Mouse (Mus musculus) CH12.LX (cell line): ENCODE measurements around the gene Car14. TPM values are rescaled to one million over a fixed set of nuclear protein-coding genes. Genes with fewer than 3 reads are reported as not detected.
A peak's percentile ranks its signal among the peaks of the same experiment; 100 is the strongest.
"Not testable (repeated sequence)": the region's sequence is repeated elsewhere in the genome, so short reads cannot be mapped to it uniquely, and the experiment has no call there.

ENCODE experiments used
- DNase-seq: peaks from one replicate; pipeline ENCODE4 v3.0.0-alpha.2; 2013; ENCODE audit errors: extremely low read depth
- H3K27ac ChIP-seq: 2 replicates; pipeline ENCODE4 v1.5.1; 2012; ENCODE audit warnings: low read depth, mild to moderate bottlenecking, control low read depth, moderate library complexity; ENCODE audit not compliant: insufficient read depth
- H3K27me3 ChIP-seq: replicated peaks from 2 replicates; pipeline ENCODE3; 2012; ENCODE audit warnings: inconsistent platforms
- H3K36me3 ChIP-seq, 2 experiments: replicated peaks in 1 of 2; 2 replicates each; pipeline versions ENCODE3 to v1.6.1; 2012; ENCODE audit warnings: inconsistent platforms in 1 of 2, low read length in 1 of 2, mild to moderate bottlenecking in 1 of 2, mixed read lengths in 1 of 2, moderate library complexity in 1 of 2; ENCODE audit not compliant: control insufficient read depth in 1 of 2, insufficient read depth in 1 of 2
- H3K4me1 ChIP-seq, 2 experiments: 2 replicates each; pipeline ENCODE4 v1.6.1; 2012; ENCODE audit warnings: inconsistent platforms in 1 of 2, moderate library complexity in 1 of 2; ENCODE audit not compliant: insufficient read depth in 2 of 2, control insufficient read depth in 1 of 2
- H3K4me2 ChIP-seq: 2 replicates; pipeline ENCODE4 v1.6.1; 2012; ENCODE audit warnings: low read depth, mild to moderate bottlenecking, control low read depth; ENCODE audit not compliant: poor library complexity, insufficient read depth, severe bottlenecking
- H3K4me3 ChIP-seq, 3 experiments: fragments of 150-350 bp in 1 of 3; sonication (generic) in 1 of 3; replicated peaks in 1 of 3; 2 replicates each; pipeline versions ENCODE3 to v1.5.1; 2011 to 2012; ENCODE audit warnings: low read depth in 2 of 3, low read length in 2 of 3, mild to moderate bottlenecking in 2 of 3, moderate library complexity in 2 of 3, control low read depth in 1 of 3, improper control_type of control experiment in 1 of 3, inconsistent platforms in 1 of 3, mixed read lengths in 1 of 3; ENCODE audit not compliant: poor library complexity in 1 of 3
- H3K79me2 ChIP-seq: replicated peaks from 2 replicates; pipeline ENCODE4 v1.6.1; 2012; ENCODE audit warnings: mild to moderate bottlenecking, moderate library complexity; ENCODE audit not compliant: control insufficient read depth, poor library complexity, insufficient read depth, severe bottlenecking; ENCODE audit errors: extremely low read depth
- H3K9ac ChIP-seq: 2 replicates; pipeline ENCODE4 v1.6.1; 2012; ENCODE audit warnings: low read depth, mild to moderate bottlenecking, control low read depth, moderate library complexity; ENCODE audit not compliant: insufficient read depth
- H3K9me3 ChIP-seq: replicated peaks from 2 replicates; pipeline ENCODE3; 2012; ENCODE audit warnings: low read length, inconsistent platforms, mixed read lengths
- BHLHE40 ChIP-seq: IDR thresholded peaks from 2 replicates; pipeline ENCODE4 v1.6.1; 2011; ENCODE audit warnings: mild to moderate bottlenecking, low read depth, low read length, improper control_type of control experiment
- CHD1 ChIP-seq: IDR thresholded peaks from 2 replicates; pipeline ENCODE4 v1.6.1; 2012; ENCODE audit warnings: low read depth, low read length, improper control_type of control experiment, inconsistent platforms
- CHD2 ChIP-seq: IDR thresholded peaks from 2 replicates; pipeline ENCODE4 v1.6.1; 2011; ENCODE audit warnings: low read length, improper control_type of control experiment
- E2F4 ChIP-seq: IDR thresholded peaks from 2 replicates; pipeline ENCODE4 v1.6.1; 2011; ENCODE audit warnings: low read depth, low read length, improper control_type of control experiment; ENCODE audit not compliant: insufficient replicate concordance
- ELF1 ChIP-seq: IDR thresholded peaks from 2 replicates; pipeline ENCODE4 v1.6.1; 2014; ENCODE audit warnings: low read depth, mild to moderate bottlenecking, inconsistent platforms, low read length, improper control_type of control experiment
- ETS1 ChIP-seq: conservative IDR thresholded peaks from 2 replicates; pipeline ENCODE4 v1.6.1; 2012; ENCODE audit warnings: low read depth, mild to moderate bottlenecking, inconsistent platforms, low read length, improper control_type of control experiment, moderate library complexity
- GABPA ChIP-seq: IDR thresholded peaks from 2 replicates; pipeline ENCODE4 v1.6.1; 2012; ENCODE audit warnings: low read depth, low read length, improper control_type of control experiment, inconsistent platforms; ENCODE audit not compliant: insufficient replicate concordance
- HCFC1 ChIP-seq: IDR thresholded peaks from 2 replicates; pipeline ENCODE4 v1.6.1; 2012; ENCODE audit warnings: low read depth, mild to moderate bottlenecking, inconsistent platforms, low read length, improper control_type of control experiment
- IRF4 ChIP-seq: IDR thresholded peaks from 2 replicates; pipeline ENCODE4 v1.6.1; 2014; ENCODE audit warnings: low read depth, mild to moderate bottlenecking, inconsistent platforms, low read length, improper control_type of control experiment
- JUN ChIP-seq: IDR thresholded peaks from 2 replicates; pipeline ENCODE4 v1.6.1; 2011; ENCODE audit warnings: low read depth, mild to moderate bottlenecking, low read length, improper control_type of control experiment, moderate library complexity; ENCODE audit not compliant: insufficient read depth
- KAT2A ChIP-seq: IDR thresholded peaks from 2 replicates; pipeline ENCODE4 v1.6.1; 2012; ENCODE audit warnings: low read length, improper control_type of control experiment, inconsistent platforms; ENCODE audit not compliant: insufficient replicate concordance
- MAFK ChIP-seq: IDR thresholded peaks from 2 replicates; pipeline ENCODE4 v1.6.1; 2011; ENCODE audit warnings: low read length, improper control_type of control experiment; ENCODE audit not compliant: insufficient replicate concordance
- MAX ChIP-seq: IDR thresholded peaks from 2 replicates; pipeline ENCODE4 v1.6.1; 2011; ENCODE audit warnings: low read length, improper control_type of control experiment
- MAZ ChIP-seq: IDR thresholded peaks from 2 replicates; pipeline ENCODE4 v1.6.1; 2012; ENCODE audit warnings: low read depth, mild to moderate bottlenecking, inconsistent platforms, low read length, improper control_type of control experiment, moderate library complexity
- MYC ChIP-seq: IDR thresholded peaks from 2 replicates; pipeline ENCODE4 v1.6.1; 2011; ENCODE audit warnings: low read depth, mild to moderate bottlenecking, improper control_type of control experiment, low read length
- NELFE ChIP-seq: IDR thresholded peaks from 2 replicates; pipeline ENCODE4 v1.6.1; 2011; ENCODE audit warnings: low read depth, low read length, improper control_type of control experiment
- NRF1 ChIP-seq: IDR thresholded peaks from 2 replicates; pipeline ENCODE4 v1.6.1; 2014; ENCODE audit warnings: low read depth, mild to moderate bottlenecking, inconsistent platforms, low read length, improper control_type of control experiment, moderate library complexity
- POLR2A ChIP-seq: IDR thresholded peaks from 2 replicates; pipeline ENCODE4 v1.6.1; 2011; ENCODE audit warnings: low read depth, mild to moderate bottlenecking, improper control_type of control experiment, low read length
- RAD21 ChIP-seq: IDR thresholded peaks from 2 replicates; pipeline ENCODE4 v1.6.1; 2011; ENCODE audit warnings: low read depth, mild to moderate bottlenecking, low read length, improper control_type of control experiment, moderate library complexity
- RCOR1 ChIP-seq: conservative IDR thresholded peaks from 2 replicates; pipeline ENCODE4 v1.6.1; 2012; ENCODE audit warnings: low read depth, mild to moderate bottlenecking, inconsistent platforms, low read length, improper control_type of control experiment
- SIN3A ChIP-seq: IDR thresholded peaks from 2 replicates; pipeline ENCODE4 v1.6.1; 2012; ENCODE audit warnings: low read length, improper control_type of control experiment, inconsistent platforms
- SMC3 ChIP-seq: IDR thresholded peaks from 2 replicates; pipeline ENCODE4 v1.6.1; 2011; ENCODE audit warnings: low read depth, low read length, improper control_type of control experiment
- TCF12 ChIP-seq: IDR thresholded peaks from 2 replicates; pipeline ENCODE4 v1.6.1; 2014; ENCODE audit warnings: low read depth, mild to moderate bottlenecking, inconsistent platforms, low read length, improper control_type of control experiment
- UBTF ChIP-seq: IDR thresholded peaks from 2 replicates; pipeline ENCODE4 v1.6.1; 2012; ENCODE audit warnings: low read depth, mild to moderate bottlenecking, inconsistent platforms, low read length, improper control_type of control experiment, moderate library complexity
- USF1 ChIP-seq: IDR thresholded peaks from 2 replicates; pipeline ENCODE4 v1.6.1; 2014; ENCODE audit warnings: low read depth, mild to moderate bottlenecking, inconsistent platforms, low read length, improper control_type of control experiment
- USF2 ChIP-seq: conservative IDR thresholded peaks from 2 replicates; pipeline ENCODE4 v1.6.1; 2011; ENCODE audit warnings: low read depth, low read length, improper control_type of control experiment
- ZC3H11A ChIP-seq: IDR thresholded peaks from 2 replicates; pipeline ENCODE4 v1.6.1; 2012; ENCODE audit warnings: low read depth, mild to moderate bottlenecking, inconsistent platforms, low read length, improper control_type of control experiment
- ZKSCAN1 ChIP-seq: IDR thresholded peaks from 2 replicates; pipeline ENCODE4 v1.6.1; 2012; ENCODE audit warnings: low read depth, inconsistent platforms, low read length, improper control_type of control experiment, borderline replicate concordance
- ZMIZ1 ChIP-seq: IDR thresholded peaks from 2 replicates; pipeline ENCODE4 v1.6.1; 2012; ENCODE audit warnings: low read depth, mild to moderate bottlenecking, inconsistent platforms, low read length, improper control_type of control experiment
- ZNF384 ChIP-seq: IDR thresholded peaks from 2 replicates; pipeline ENCODE4 v1.6.1; 2012; ENCODE audit warnings: low read depth, low read length, improper control_type of control experiment, inconsistent platforms
- dilution Hi-C: fragments of 300-500 bp; cut with MboI; formaldehyde crosslinking; loops from 2 replicates; pipeline ENCODE4 v1.14.3; 2020; ENCODE audit warnings: low sequenced_read_pairs; ENCODE audit not compliant: extremely low pct_unique_long_range_greater_than_20kb, extremely low pct_ligation_motif_present
- in situ Hi-C: fragments of 300-500 bp; cut with MboI; formaldehyde crosslinking; loops from 3 replicates; pipeline ENCODE4 v1.14.3; 2019; ENCODE audit warnings: low sequenced_read_pairs, low pct_ligation_motif_present, low pct_unique_long_range_greater_than_20kb, mixed read lengths
- polyA plus RNA-seq: library from polyadenylated mRNA; unstranded; fragments of >175 nt; gene quantifications from 2 replicates; pipeline ENCODE4 v1.2.1, GENCODE M21; 2012; ENCODE audit warnings: low read depth; ENCODE audit not compliant: insufficient read length
- total RNA-seq, 2 experiments: library from RNA; depleted of rRNA; stranded (reverse); fragments of 300-350 nt in 1 of 2; fragments of >200 nt in 1 of 2; gene quantifications; 2 replicates each; pipeline ENCODE4 v1.2.3; 2012 to 2014

Car14 gene
- total and polyA plus RNA-seq, 3 experiments: 0.13 to 0.36 TPM; not detected in 1

GRCm38 (mm10) chr3:95951566-95951965 lies 47.1 kb upstream of the Car14 start:
- H3K27me3 ChIP-seq, DNase-seq, H3K9me3 ChIP-seq, in situ Hi-C loops, H3K79me2 ChIP-seq, dilution Hi-C loops: not testable (repeated sequence)
- peak overlapping the region; percentile 52; the same call in 1 of the 2 replicates for H3K4me2 ChIP-seq
- H3K27ac ChIP-seq: peak overlapping the region; percentile 90
- peaks cover 3 to 19% of the 10 kb centered on the region in 2 experiments for H3K36me3 ChIP-seq
- H3K4me3 ChIP-seq: peak overlapping the region; percentile 49 to 60 (median 58)
- peak overlapping the region; percentile 86 for H3K9ac ChIP-seq
- peaks cover 16 to 53% of the 10 kb centered on the region in 2 experiments; a peak in 3 of 4 replicates for H3K4me1 ChIP-seq

- peak; percentile 96 for DNase-seq
- peak overlapping the region; percentile 90 for H3K27ac ChIP-seq
- no peaks in the 10 kb centered on the region for H3K79me2 ChIP-seq
- H3K27me3 ChIP-seq: no peaks in the 10 kb centered on the region
- H3K9ac ChIP-seq: peak overlapping the region; percentile 86
- dilution Hi-C loops (no loop called here), in situ Hi-C loops (no loop called here)
- peak overlapping the region; percentile 52; the same call in 1 of the 2 replicates for H3K4me2 ChIP-seq
- H3K36me3 ChIP-seq: peaks cover 4 to 25% of the 10 kb centered on the region in 2 experiments
- no peaks in the 10 kb centered on the region for H3K9me3 ChIP-seq
- peak overlapping the region; percentile 58 to 69 (median 60) for H3K4me3 ChIP-seq
- H3K4me1 ChIP-seq: peaks cover 15 to 49% of the 10 kb centered on the region in 2 experiments; a peak in 3 of 4 replicates
- TF ChIP-seq RAD21 (no peak), USF2 (no peak; the same call in 1 of the 2 replicates), POLR2A (peak; percentile 93), CHD1 (0 out of 2 replicates have a peak, but pooled peaks have one; percentile 86), CHD2 (peak; percentile 66), SIN3A (peak; percentile 82), SMC3 (no peak), NELFE (peak; percentile 89), USF1 (peak; percentile 57), KAT2A (0 out of 2 replicates have a peak, but pooled peaks have one; percentile 67), ZNF384 (no peak), NRF1 (peak; percentile 87), UBTF (0 out of 2 replicates have a peak, but pooled peaks have one; percentile 62), RCOR1 (0 out of 2 replicates have a peak, but pooled peaks have one; percentile 47), MYC (0 out of 2 replicates have a peak, but pooled peaks have one; percentile 29), TCF12 (peak; percentile 56), IRF4 (peak; percentile 71), ETS1 (0 out of 2 replicates have a peak, but pooled peaks have one; percentile 35), ZC3H11A (no peak), ZKSCAN1 (no peak), ELF1 (peak; percentile 73; the same call in 1 of the 2 replicates), JUN (no peak), HCFC1 (peak; percentile 78), MAFK (no peak), MAX (peak; percentile 7), ZMIZ1 (peak; percentile 88), BHLHE40 (peak; percentile 87), E2F4 (no peak), GABPA (no peak), MAZ (peak; percentile 76; the same call in 1 of the 2 replicates)
Observed at GRCm38 (mm10) chr3:95950763-95951551, 46.5 kb upstream of the Car14 start.
